Mouse (Mus musculus) liver, embryonic 11.5 days (tissue): ENCODE measurements at regions not wholly inside any gene's neighbourhood (a gene's known extent, or its start where the extent isn't known, plus 50 kb on each side); places are given as distances from the start of the nearest gene placed in this dataset.
"Not testable (repeated sequence)": the region's sequence is repeated elsewhere in the genome, so short reads cannot be mapped to it uniquely, and the experiment has no call there.

Experiments used
- ATAC-seq: fragments of 200-750 bp; cut with Nextera tagmentation; replicated peaks from 2 replicates; pipeline ENCODE4 v1.8.0; 2017; ENCODE audit warnings: moderate number of reproducible peaks, mild to moderate bottlenecking, moderate TSS enrichment, moderate library complexity; ENCODE audit not compliant: low FRiP score
- DNase-seq: peaks from one replicate; pipeline ENCODE4 v3.0.0-alpha.2; 2017; ENCODE audit warnings: low spot score
- H3K27ac ChIP-seq: fragments of 300-500 bp; sonication (generic); 2 replicates; pipeline ENCODE4 v1.5.1; 2014; ENCODE audit warnings: mild to moderate bottlenecking, low read depth, low read length, control low read depth
- H3K27me3 ChIP-seq: fragments of 300-500 bp; sonication (generic); replicated peaks from 2 replicates; pipeline ENCODE4 v1.6.1; 2014; ENCODE audit warnings: low read length, mixed read lengths; ENCODE audit not compliant: control insufficient read depth, insufficient read depth
- H3K36me3 ChIP-seq: fragments of 300-500 bp; sonication (generic); 2 replicates; pipeline ENCODE4 v1.6.1; 2014; ENCODE audit warnings: mild to moderate bottlenecking, low read length, moderate library complexity, mixed read lengths; ENCODE audit not compliant: control insufficient read depth, insufficient read depth
- H3K4me1 ChIP-seq: fragments of 300-500 bp; sonication (generic); replicated peaks from 2 replicates; pipeline ENCODE4 v1.6.1; 2014; ENCODE audit warnings: low read length, mixed read lengths; ENCODE audit not compliant: control insufficient read depth, insufficient read depth
- H3K4me2 ChIP-seq: fragments of 300-500 bp; sonication (generic); 2 replicates; pipeline ENCODE4 v1.6.1; 2014; ENCODE audit warnings: mild to moderate bottlenecking, control low read depth, moderate library complexity
- H3K4me3 ChIP-seq: fragments of 300-500 bp; sonication (generic); 2 replicates; pipeline ENCODE4 v1.5.1; 2014; ENCODE audit warnings: low read depth, low read length, control low read depth
- H3K9ac ChIP-seq: fragments of 300-500 bp; sonication (generic); 2 replicates; pipeline ENCODE4 v1.6.1; 2014; ENCODE audit warnings: low read depth, low read length, control low read depth
- H3K9me3 ChIP-seq: fragments of 300-500 bp; sonication (generic); 2 replicates; pipeline ENCODE4 v1.6.1; 2016; ENCODE audit warnings: low read length, inconsistent platforms, mixed read lengths; ENCODE audit not compliant: control insufficient read depth
- WGBS: fragments of 180-500 bp; shearing (Covaris S2); extraction: QIAGEN DNeasy Blood & Tissue Kit; methylation state at CpG from one replicate; pipeline ENCODE4 v1.1.7; 2014; 5-methylcytosine and 5-hydroxymethylcytosine counted together

- DNase-seq, H3K4me2 ChIP-seq, H3K4me1 ChIP-seq, H3K36me3 ChIP-seq, H3K27ac ChIP-seq, ATAC-seq, H3K9ac ChIP-seq, H3K27me3 ChIP-seq, H3K9me3 ChIP-seq, H3K4me3 ChIP-seq: not testable (repeated sequence)
- 42% methylated on average over 8 of the region's 8 CpGs for WGBS
Observed at GRCm38 (mm10) chr10:38347029-38347428, 474.6 kb downstream of the Rfpl4b start.

GRCm38 (mm10) chr10:38340406-38341175, 481.0 kb downstream of the Rfpl4b start:
- DNase-seq (no peak), ATAC-seq (no peak)
- WGBS, result 60% methylated on average over 1 of the region's 1 CpGs
- no peak overlapping the region for H3K4me3 ChIP-seq
- H3K36me3 ChIP-seq, result no peaks in the 10 kb centered on the region
- H3K9me3 ChIP-seq, result no peaks in the 10 kb centered on the region
- no peak overlapping the region for H3K9ac ChIP-seq
- H3K4me1 ChIP-seq, result no peaks in the 10 kb centered on the region
- H3K27me3 ChIP-seq, result no peaks in the 10 kb centered on the region
- H3K4me2 ChIP-seq, result no peak overlapping the region
- H3K27ac ChIP-seq, result no peak overlapping the region

GRCm38 (mm10) chr10:38308716-38309392, 512.7 kb downstream of the Rfpl4b start:
- ATAC-seq (no peak), DNase-seq (no peak)
- H3K4me1 ChIP-seq, result no peaks in the 10 kb centered on the region
- no peaks in the 10 kb centered on the region for H3K9me3 ChIP-seq
- H3K36me3 ChIP-seq, result no peaks in the 10 kb centered on the region
- 72% methylated on average over 5 of the region's 5 CpGs for WGBS
- no peaks in the 10 kb centered on the region for H3K27me3 ChIP-seq
- no peak overlapping the region for H3K9ac ChIP-seq
- H3K4me2 ChIP-seq, result no peak overlapping the region
- H3K4me3 ChIP-seq, result no peak overlapping the region
- H3K27ac ChIP-seq, result no peak overlapping the region

- WGBS, result 48% methylated on average over 2 of the region's 2 CpGs
- DNase-seq, result no peak
- no peak for ATAC-seq
Observed at GRCm38 (mm10) chr10:38295724-38296123, 525.9 kb downstream of the Rfpl4b start.

GRCm38 (mm10) chr10:38288689-38289283, 532.8 kb downstream of the Rfpl4b start:
- Histone ChIP-seq H3K27ac (no peak overlapping the region), H3K4me2 (no peak overlapping the region), H3K27me3 (no peaks in the 10 kb centered on the region), H3K9me3 (no peaks in the 10 kb centered on the region), H3K9ac (no peak overlapping the region), H3K4me1 (no peaks in the 10 kb centered on the region), H3K36me3 (no peaks in the 10 kb centered on the region), H3K4me3 (no peak overlapping the region)
- no peak for ATAC-seq
- WGBS, result 51% methylated on average over 6 of the region's 6 CpGs
- no peak for DNase-seq

More at GRCm38 (mm10) chr10:38295724-38296123, 525.9 kb downstream of the Rfpl4b start:
- Histone ChIP-seq H3K4me2 (no peak overlapping the region), H3K4me3 (no peak overlapping the region), H3K9ac (no peak overlapping the region), H3K27me3 (no peaks in the 10 kb centered on the region), H3K36me3 (no peaks in the 10 kb centered on the region), H3K9me3 (no peaks in the 10 kb centered on the region), H3K4me1 (no peaks in the 10 kb centered on the region), H3K27ac (no peak overlapping the region)

GRCm38 (mm10) chr10:38269136-38269535, 552.4 kb downstream of the Rfpl4b start:
- DNase-seq (no peak), ATAC-seq (no peak)
- WGBS, result 91% methylated on average over 1 of the region's 1 CpGs

GRCm38 (mm10) chr10:38265564-38265963, 556.0 kb downstream of the Rfpl4b start:
- ATAC-seq (no peak), DNase-seq (no peak)
- no peaks in the 10 kb centered on the region for H3K4me1 ChIP-seq
- no peak overlapping the region for H3K27ac ChIP-seq
- no peak overlapping the region for H3K4me2 ChIP-seq
- no peak overlapping the region for H3K9ac ChIP-seq
- 70% methylated on average over 3 of the region's 3 CpGs for WGBS
- no peaks in the 10 kb centered on the region for H3K27me3 ChIP-seq
- no peaks in the 10 kb centered on the region for H3K36me3 ChIP-seq
- H3K9me3 ChIP-seq, result no peaks in the 10 kb centered on the region
- H3K4me3 ChIP-seq, result no peak overlapping the region

More at GRCm38 (mm10) chr10:38269136-38269535, 552.4 kb downstream of the Rfpl4b start:
- Histone ChIP-seq H3K4me3 (no peak overlapping the region), H3K4me1 (no peaks in the 10 kb centered on the region), H3K27me3 (no peaks in the 10 kb centered on the region), H3K9me3 (no peaks in the 10 kb centered on the region), H3K36me3 (no peaks in the 10 kb centered on the region), H3K4me2 (no peak overlapping the region), H3K27ac (no peak overlapping the region), H3K9ac (no peak overlapping the region)

GRCm38 (mm10) chr10:38246821-38247220, 574.8 kb downstream of the Rfpl4b start:
- WGBS, result 89% methylated on average over 1 of the region's 1 CpGs
- Histone ChIP-seq H3K4me1 (no peaks in the 10 kb centered on the region), H3K9me3 (no peaks in the 10 kb centered on the region), H3K4me2 (no peak overlapping the region), H3K36me3 (no peaks in the 10 kb centered on the region), H3K9ac (no peak overlapping the region), H3K27ac (no peak overlapping the region), H3K4me3 (no peak overlapping the region), H3K27me3 (no peaks in the 10 kb centered on the region)
- DNase-seq (no peak), ATAC-seq (no peak)
